Mouse (Mus musculus) olfactory bulb, adult 2 months (tissue): ENCODE data around the gene H1fx.

Experiments
- CTCF ChIP-seq: fragments of 200-500 bp; IDR thresholded peaks from 2 replicates; pipeline ENCODE4 v1.5.1; 2012; ENCODE audit warnings: low read depth, mild to moderate bottlenecking, low read length, moderate library complexity; ENCODE audit not compliant: insufficient read depth
- POLR2A ChIP-seq: fragments of 200-500 bp; IDR thresholded peaks from 2 replicates; pipeline ENCODE4 v1.6.1; 2012; ENCODE audit warnings: mild to moderate bottlenecking, low read depth, low read length, moderate library complexity; ENCODE audit not compliant: insufficient read depth

DNA sequence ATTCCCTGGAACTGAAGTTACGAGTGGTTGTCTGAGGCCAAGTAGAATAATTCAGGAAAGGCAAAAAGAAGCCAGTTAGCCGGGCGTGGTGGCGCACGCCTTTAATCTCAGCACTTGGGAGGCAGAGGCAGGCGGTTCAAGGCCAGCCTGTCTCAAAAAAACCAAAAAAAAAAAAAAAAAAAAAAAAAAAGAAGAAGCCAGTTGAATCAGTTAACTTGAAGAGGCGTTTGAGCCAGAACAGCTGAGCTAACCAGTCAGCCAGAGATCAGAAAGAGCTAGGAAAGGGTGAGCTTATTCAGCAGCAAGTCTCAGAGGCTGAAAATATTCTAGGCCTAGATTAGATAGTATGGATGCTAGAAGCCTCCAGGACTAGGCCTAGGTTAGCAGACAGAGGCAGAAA is 39.3 kb downstream of the H1fx start:
- TF ChIP-seq CTCF (no peak), POLR2A (no peak)
